Mouse (Mus musculus) megakaryocyte, embryonic 14.5 days (primary cell): ENCODE measurements around the gene Gcgr.

Experiments
- FLI1 ChIP-seq: IDR thresholded peaks from 2 replicates; pipeline ENCODE4 v1.6.1; 2012; ENCODE audit warnings: low read length, inconsistent platforms, mixed read lengths
- GATA1 ChIP-seq: IDR thresholded peaks from 3 replicates; pipeline ENCODE4 v1.6.1; 2012; ENCODE audit warnings: mixed read lengths, low read length, inconsistent platforms, borderline replicate concordance

DNA sequence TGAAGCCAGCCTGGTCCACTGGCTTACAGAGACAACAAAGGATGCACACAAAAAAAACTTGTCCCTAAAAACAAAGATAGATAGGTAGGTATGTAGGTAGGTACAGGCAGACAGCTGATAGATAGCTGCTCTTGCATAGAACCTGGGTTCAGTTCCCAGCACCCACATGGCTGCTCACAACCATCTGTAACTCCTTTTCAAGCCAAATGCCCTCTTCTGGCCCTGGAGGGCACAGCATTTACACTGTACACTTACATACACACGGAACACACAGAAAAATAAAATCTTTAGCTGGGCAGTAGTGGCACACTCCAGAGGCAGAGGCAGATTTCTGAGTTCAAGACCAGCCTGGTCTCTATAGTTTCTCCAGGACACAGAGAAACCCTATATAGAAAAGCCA lies 53.4 kb downstream of the Gcgr start:
- TF ChIP-seq GATA1, result no peak
- TF ChIP-seq FLI1, result no peak
